Mouse (Mus musculus) intestine, embryonic 14.5 days (tissue): ENCODE results near the gene Cyp4a10. TPM values are rescaled to one million over a fixed set of nuclear protein-coding genes. Genes with fewer than 3 reads are reported as not detected.
"Not testable (repeated sequence)": the region's sequence is repeated elsewhere in the genome, so short reads cannot be mapped to it uniquely, and the experiment has no call there.

ENCODE experiments used
- ATAC-seq: fragments of 200-750 bp; cut with Nextera tagmentation; replicated peaks from 2 replicates; pipeline ENCODE4 v1.8.0; 2017; ENCODE audit warnings: low read depth, moderate number of reproducible peaks, moderate TSS enrichment, moderate library complexity; ENCODE audit not compliant: low FRiP score, low TSS enrichment
- DNase-seq: peaks from one replicate; pipeline ENCODE4 v3.0.0-alpha.2; 2018; ENCODE audit warnings: low spot score
- H3K27ac ChIP-seq: fragments of 300-500 bp; sonication (generic); 2 replicates; pipeline ENCODE4 v1.5.1; 2014; ENCODE audit warnings: low read depth, mild to moderate bottlenecking, control low read depth
- H3K27me3 ChIP-seq: fragments of 300-500 bp; sonication (generic); replicated peaks from 2 replicates; pipeline ENCODE4 v1.6.1; 2014; ENCODE audit warnings: low read length, control low read depth; ENCODE audit not compliant: control insufficient read depth, insufficient read depth
- H3K36me3 ChIP-seq: fragments of 300-500 bp; sonication (generic); 2 replicates; pipeline ENCODE4 v1.6.1; 2014; ENCODE audit warnings: low read length, control low read depth; ENCODE audit not compliant: control insufficient read depth, insufficient read depth
- H3K4me1 ChIP-seq: fragments of 300-500 bp; sonication (generic); replicated peaks from 2 replicates; pipeline ENCODE4 v1.6.1; 2014; ENCODE audit warnings: low read length, control low read depth, mixed read lengths; ENCODE audit not compliant: control insufficient read depth, insufficient read depth
- H3K4me2 ChIP-seq: fragments of 300-500 bp; sonication (generic); 2 replicates; pipeline ENCODE4 v1.6.1; 2014; ENCODE audit warnings: low read length
- H3K4me3 ChIP-seq: fragments of 300-500 bp; sonication (generic); 2 replicates; pipeline ENCODE4 v1.5.1; 2014; ENCODE audit warnings: low read depth, low read length, control low read depth, mixed read lengths
- H3K9ac ChIP-seq: fragments of 300-500 bp; sonication (generic); 2 replicates; pipeline ENCODE4 v1.6.1; 2014; ENCODE audit warnings: mild to moderate bottlenecking, low read length
- H3K9me3 ChIP-seq: fragments of 300-500 bp; sonication (generic); 2 replicates; pipeline ENCODE4 v1.6.1; 2016; ENCODE audit warnings: low read length, control low read depth; ENCODE audit not compliant: control insufficient read depth
- WGBS: fragments of 180-500 bp; shearing (Covaris S2); extraction: QIAGEN DNeasy Blood & Tissue Kit; methylation state at CpG from one replicate; pipeline ENCODE4 v1.1.7; 2014; 5-methylcytosine and 5-hydroxymethylcytosine counted together
- polyA plus RNA-seq: library from polyadenylated mRNA; unstranded; fragments of >200 nt; fragmentation: Nextera tagmentation; extraction: Ambion mirVana; gene quantifications from 2 replicates; pipeline ENCODE4 v1.2.1, GENCODE M21; 2014

The Cyp4a10 gene
- not detected in 2 replicates for polyA plus RNA-seq

DNA sequence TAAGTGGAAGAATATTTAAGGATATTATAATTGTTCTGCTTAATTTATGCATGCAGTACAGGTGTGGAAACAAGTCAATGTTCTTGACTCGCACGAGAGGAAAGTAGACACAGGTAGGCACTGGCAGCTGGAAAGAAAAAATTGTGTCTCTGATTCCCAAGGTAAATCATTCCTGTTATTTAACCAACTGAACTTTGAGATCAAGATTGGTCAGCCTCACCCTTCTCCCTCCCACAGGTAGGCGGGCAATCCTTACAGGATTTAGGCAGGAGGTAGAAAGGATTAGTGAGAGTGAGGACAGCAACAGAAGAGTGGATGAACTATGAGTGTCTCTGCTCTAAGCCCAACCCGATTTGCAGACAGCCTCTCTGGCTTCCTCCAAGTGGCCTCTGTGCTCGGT lies at the start of gene Cyp4a10:
TSS of gene Cyp4a10 (plus strand) at position 265 of the 400 bp plus-strand sequence.
- H3K27me3 ChIP-seq, H3K9me3 ChIP-seq, H3K9ac ChIP-seq, DNase-seq, H3K36me3 ChIP-seq, H3K4me1 ChIP-seq, H3K27ac ChIP-seq, H3K4me2 ChIP-seq, ATAC-seq, H3K4me3 ChIP-seq: not testable (repeated sequence)
- 84% methylated on average over 5 of the region's 5 CpGs for WGBS

DNA sequence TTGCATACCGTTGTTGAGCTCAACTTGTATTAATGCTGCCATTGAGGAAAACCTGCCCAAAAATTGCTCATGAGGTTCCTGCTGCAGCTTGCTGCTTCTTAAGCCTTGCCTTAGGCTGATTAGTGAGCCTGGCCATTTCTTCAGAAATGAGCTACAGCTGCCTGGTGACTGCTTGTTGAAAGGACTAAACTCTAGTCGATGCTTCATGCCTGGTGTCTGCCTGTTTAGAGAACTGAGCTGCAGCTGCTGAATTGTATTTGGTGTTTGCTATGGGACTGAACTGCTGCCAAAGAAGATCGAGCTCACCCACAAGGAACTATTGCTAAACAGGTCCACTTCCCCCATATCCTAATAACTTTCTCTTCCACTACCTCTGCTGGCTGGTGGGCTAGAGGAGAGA lies 44.5 kb upstream of the Cyp4a10 start:
- H3K9me3 ChIP-seq = not testable (repeated sequence)
- 76% methylated on average over 3 of the region's 3 CpGs for WGBS

DNA sequence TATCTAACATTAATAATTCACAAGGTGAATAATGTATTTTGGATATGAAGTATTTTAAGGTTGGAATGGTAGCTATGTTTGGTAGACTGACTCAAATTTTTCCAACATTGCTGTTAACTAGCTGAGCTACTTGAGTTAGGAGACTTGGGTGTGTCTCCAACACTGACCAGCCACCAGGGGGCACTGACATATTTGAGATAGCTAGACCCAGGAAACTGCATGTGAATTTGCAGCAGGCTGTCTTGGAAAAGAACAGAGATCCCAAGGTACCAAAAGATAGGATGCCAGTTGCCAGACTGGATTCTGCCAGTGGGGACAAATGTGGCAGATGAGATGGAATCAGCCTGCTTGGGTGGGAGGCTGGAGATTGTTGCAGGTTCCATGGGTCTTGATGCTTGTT lies 42.0 kb upstream of the Cyp4a10 start:
- not testable (repeated sequence) for DNase-seq, H3K27me3 ChIP-seq, H3K4me2 ChIP-seq, H3K9ac ChIP-seq, H3K4me3 ChIP-seq, H3K27ac ChIP-seq, H3K36me3 ChIP-seq, ATAC-seq, H3K4me1 ChIP-seq, H3K9me3 ChIP-seq

More for the DNA sequence above, 44.5 kb upstream of the Cyp4a10 start:
- ATAC-seq, H3K27me3 ChIP-seq, H3K4me1 ChIP-seq, H3K9ac ChIP-seq, H3K27ac ChIP-seq, H3K4me2 ChIP-seq, H3K36me3 ChIP-seq, DNase-seq, H3K4me3 ChIP-seq: not testable (repeated sequence)

DNA sequence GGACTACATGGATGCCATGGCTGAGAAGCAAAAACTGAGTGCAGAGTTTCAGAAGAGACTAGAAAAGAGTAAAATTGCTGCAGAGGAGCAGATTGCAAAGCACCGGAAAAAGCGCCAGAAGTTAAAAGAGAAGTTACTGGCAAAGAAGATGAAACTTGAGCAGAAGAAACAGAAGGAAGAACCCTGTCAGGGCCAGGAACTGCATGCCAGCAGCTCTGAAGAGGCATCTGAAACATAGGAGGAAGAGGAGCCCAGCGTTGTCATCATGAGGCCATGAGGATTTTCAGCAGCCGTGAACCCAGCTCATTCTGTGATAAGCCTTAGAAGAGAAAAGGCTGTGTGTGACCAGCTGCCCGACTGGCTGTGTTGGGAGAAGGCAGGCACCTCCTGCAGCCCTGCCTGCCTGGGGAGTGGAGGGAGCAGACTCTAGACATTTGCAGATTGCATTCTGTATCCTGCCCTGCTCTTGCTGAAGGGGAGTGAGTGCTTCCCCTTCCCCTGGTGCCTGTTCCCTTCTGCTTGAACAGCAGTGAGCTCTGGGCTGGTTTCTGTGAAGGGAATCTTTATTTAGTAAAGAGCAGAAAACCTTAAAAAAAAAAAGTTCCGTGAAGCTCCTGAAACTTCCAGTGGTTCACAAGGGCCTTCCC lies 36.9 kb upstream of the Cyp4a10 start:
- no peaks in the 10 kb centered on the region for H3K36me3 ChIP-seq
- H3K4me1 ChIP-seq = no peaks in the 10 kb centered on the region
- ATAC-seq (no peak), DNase-seq (no peak)
- no peaks in the 10 kb centered on the region for H3K9me3 ChIP-seq
- H3K27ac ChIP-seq = no peak overlapping the region
- no peak overlapping the region for H3K9ac ChIP-seq
- H3K27me3 ChIP-seq = no peaks in the 10 kb centered on the region
- no peak overlapping the region for H3K4me2 ChIP-seq
- H3K4me3 ChIP-seq = no peak overlapping the region
- WGBS = 67% methylated on average over 6 of the region's 6 CpGs

DNA sequence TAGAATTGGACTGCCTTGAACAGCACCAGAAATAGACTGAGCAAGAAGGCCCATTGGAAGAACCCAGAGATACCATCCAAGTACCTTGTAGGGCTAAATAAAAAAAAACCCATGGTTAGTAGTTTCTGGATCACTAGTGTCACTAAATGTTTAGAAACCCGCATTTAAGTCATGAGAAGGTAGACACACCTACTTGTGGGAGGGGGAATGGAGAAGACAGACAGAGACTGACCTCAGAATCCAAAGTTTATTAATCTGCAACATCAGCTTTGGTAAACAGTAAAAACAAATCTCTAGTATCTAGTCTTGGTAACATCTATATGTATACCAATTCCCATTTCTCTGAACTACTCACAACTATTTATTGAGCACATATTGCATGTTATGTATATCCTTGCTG lies 22.1 kb upstream of the Cyp4a10 start, which contains the start of gene Cyp4a14:
TSS of gene Cyp4a14 (minus strand) at position 142 of the 400 bp plus-strand sequence.
- DNase-seq = no peak
- H3K9me3 ChIP-seq = no peaks in the 10 kb centered on the region
- H3K4me2 ChIP-seq = no peak within 1 kb of the TSS
- no peaks in the 10 kb centered on the region for H3K27me3 ChIP-seq
- WGBS = 82% methylated on average over 1 of the region's 1 CpGs
- H3K36me3 ChIP-seq = no peaks in the 10 kb centered on the region
- no peak within 1 kb of the TSS for H3K27ac ChIP-seq
- ATAC-seq = no peak
- no peaks in the 10 kb centered on the region for H3K4me1 ChIP-seq
- H3K9ac ChIP-seq = no peak within 1 kb of the TSS
- H3K4me3 ChIP-seq = no peak within 1 kb of the TSS

DNA sequence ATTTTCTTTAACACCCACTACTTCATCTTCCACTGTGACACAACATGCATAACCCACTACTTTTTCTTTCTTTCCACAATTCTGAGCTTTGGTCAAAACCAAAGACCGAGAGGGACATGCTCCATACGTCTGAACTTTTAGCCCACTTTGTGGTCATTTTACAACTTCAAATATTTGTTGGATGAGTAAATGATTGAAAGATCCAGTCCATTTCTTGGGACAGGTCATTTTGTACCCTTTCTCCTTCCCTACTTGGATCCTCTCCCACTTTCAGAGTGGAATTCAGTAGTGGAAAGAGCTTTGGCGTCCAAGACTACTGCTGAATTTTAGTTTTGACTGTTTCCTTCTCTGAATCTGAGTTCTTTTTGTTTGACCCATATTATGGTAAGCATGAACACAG lies 20.6 kb upstream of the Cyp4a10 start:
- Histone ChIP-seq H3K36me3 (no peaks in the 10 kb centered on the region), H3K9me3 (no peaks in the 10 kb centered on the region), H3K4me3 (no peak overlapping the region), H3K4me2 (no peak overlapping the region), H3K4me1 (no peaks in the 10 kb centered on the region), H3K9ac (no peak overlapping the region), H3K27me3 (no peaks in the 10 kb centered on the region), H3K27ac (no peak overlapping the region)
- 86% methylated on average over 3 of the region's 3 CpGs for WGBS
- ATAC-seq (no peak), DNase-seq (no peak)

DNA sequence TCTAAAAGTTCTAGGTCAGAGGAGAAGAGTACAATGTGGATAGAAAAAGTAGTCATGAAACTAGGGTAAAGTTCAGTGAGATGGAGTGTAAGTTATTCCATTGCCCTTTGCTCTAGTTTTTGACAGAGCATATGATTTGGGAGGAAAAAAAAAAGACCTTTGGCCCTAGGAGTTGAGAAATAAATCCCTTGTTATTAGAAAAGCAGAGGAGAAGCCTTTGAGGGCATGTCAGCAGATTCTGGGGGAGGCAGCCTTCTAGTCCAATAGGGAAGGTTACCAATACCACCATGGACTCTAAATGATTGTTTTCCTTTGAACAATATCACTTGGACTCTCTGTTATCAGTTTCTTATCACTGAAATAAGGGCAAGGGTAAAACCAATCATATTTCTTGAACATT lies 4.1 kb upstream of the Cyp4a10 start:
- DNase-seq, H3K9ac ChIP-seq, H3K4me3 ChIP-seq, H3K9me3 ChIP-seq, H3K4me2 ChIP-seq, H3K36me3 ChIP-seq, ATAC-seq, H3K27me3 ChIP-seq, H3K27ac ChIP-seq, H3K4me1 ChIP-seq: not testable (repeated sequence)

DNA sequence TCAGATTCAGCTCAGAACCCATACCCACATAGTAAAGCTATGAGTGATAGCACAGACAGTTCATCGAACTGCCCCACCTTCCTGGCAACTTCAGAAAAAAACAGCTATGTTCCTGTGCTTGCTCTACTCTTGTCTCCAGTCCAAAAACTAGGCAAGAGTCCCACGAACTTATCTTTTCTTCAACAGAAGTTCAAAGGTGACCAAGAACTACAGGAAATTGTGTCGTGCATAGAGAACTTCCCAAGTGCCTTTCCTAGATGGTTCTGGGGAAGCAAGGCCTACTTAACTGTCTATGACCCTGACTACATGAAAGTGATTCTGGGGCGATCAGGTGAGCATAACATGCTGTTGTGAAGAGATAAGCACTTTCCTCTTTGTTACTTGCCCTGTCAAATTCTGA lies 1.4 kb downstream of the Cyp4a10 start:
- DNase-seq = no peak
- no peaks in the 10 kb centered on the region for H3K4me1 ChIP-seq
- H3K9me3 ChIP-seq = no peaks in the 10 kb centered on the region
- 77% methylated on average over 4 of the region's 4 CpGs for WGBS
- H3K27ac ChIP-seq = no peak overlapping the region
- no peaks in the 10 kb centered on the region for H3K27me3 ChIP-seq
- no peak overlapping the region for H3K9ac ChIP-seq
- no peak overlapping the region for H3K4me3 ChIP-seq
- H3K4me2 ChIP-seq = no peak overlapping the region
- ATAC-seq = no peak
- H3K36me3 ChIP-seq = no peaks in the 10 kb centered on the region

DNA sequence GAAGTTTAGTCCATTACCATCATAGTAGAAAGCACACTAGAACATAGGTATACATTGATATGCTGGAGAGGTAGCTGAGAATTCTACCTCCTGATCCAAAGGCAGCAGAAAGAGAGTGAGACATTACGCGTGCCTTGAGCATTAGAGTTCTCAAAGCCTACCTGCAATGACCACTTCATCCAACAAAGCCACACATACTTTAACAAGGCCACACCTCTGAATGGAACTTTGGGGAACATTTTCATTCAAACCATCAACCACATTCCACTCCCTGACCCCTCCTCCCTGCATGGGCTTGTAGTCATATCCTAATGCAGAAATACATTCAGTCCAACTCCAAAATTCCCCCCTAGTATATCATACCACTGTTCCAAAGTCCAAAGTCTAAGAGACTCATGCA lies 3.7 kb downstream of the Cyp4a10 start:
- Histone ChIP-seq H3K4me1 (no peaks in the 10 kb centered on the region), H3K9ac (no peak overlapping the region), H3K27me3 (no peaks in the 10 kb centered on the region), H3K9me3 (no peaks in the 10 kb centered on the region), H3K4me2 (no peak overlapping the region), H3K36me3 (no peaks in the 10 kb centered on the region), H3K4me3 (no peak overlapping the region), H3K27ac (no peak overlapping the region)
- 92% methylated on average over 2 of the region's 2 CpGs for WGBS
- DNase-seq = no peak
- no peak for ATAC-seq
